Mouse (Mus musculus) right cerebral cortex, postnatal 4 days (tissue): ENCODE results near the gene Il17rb.

Source experiments
- DNase-seq: peaks from one replicate; pipeline ENCODE4 v3.0.0-alpha.2; 2022

Il17rb gene

DNA sequence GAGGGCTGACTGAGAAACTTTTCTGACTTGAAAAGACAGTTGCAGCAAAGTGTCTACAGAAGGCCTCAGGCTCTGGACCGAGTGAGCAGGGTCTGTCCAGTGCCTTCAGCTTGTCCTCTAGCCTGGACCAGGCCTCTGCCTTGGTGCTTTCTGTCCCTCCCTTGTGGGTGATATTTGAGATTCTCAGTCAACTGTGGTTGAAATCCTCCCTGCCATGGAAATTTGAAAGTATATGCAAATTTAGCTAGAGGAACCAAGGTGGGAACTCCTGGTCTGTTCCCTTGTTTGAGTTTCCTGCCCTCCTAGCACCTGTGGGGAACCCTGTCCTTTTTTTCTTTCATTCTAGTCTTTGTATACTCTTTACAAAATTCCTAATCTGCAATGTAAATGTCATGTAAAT is 6.3 kb upstream of the Il17rb start:
- DNase-seq: no peak

DNA sequence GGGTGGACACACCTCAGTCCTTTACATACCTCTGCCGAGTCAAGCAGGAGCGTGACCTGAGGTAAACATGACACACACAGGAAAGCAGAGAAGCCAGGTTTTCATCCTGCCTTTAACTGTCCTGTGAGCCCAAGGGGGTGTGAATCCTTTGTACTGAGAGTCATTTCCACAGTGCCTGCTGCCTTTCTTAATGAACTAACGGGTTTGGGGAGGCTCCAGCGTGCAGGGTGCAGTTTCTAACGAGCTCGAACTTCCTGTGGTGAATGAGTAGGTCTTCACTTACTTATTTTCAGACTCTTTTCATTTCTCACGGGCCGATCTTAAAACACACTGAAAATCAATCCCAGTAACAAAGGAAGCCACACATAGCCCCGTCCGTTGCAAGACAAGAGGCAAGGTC is 5.8 kb upstream of the Il17rb start:
- no peak for DNase-seq

DNA sequence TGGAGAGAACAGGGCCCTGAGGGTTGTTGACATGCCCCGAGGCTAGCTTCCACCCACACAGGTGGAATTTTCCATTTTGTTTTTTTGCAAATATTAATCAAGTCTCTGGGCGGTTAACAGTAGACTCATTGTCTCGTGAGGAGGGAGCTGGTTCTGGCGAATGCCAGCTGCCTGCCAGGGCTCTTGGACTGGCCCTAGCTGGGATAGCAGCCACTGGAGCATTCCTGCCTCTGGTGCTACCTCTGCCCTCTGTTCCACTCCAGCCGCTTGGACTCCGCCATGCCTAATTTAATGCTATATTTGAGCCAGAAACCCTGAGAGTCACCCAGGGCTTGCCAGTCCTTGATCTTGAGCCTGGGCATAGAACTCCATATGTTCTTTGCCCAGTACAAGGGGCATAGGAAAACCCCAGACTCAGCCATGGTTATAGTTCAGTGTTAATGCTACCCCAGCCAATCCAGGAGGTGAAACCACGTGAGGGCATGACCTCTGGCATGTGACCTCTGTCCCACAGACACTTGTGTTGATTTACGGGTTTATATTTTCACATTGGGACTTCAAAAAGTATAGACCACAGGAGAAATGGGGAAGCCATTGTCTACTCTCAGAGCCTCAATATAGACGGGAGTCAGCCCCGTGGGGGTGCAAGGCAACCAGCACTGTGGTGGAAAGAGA is 3.3 kb upstream of the Il17rb start:
- no peak for DNase-seq

DNA sequence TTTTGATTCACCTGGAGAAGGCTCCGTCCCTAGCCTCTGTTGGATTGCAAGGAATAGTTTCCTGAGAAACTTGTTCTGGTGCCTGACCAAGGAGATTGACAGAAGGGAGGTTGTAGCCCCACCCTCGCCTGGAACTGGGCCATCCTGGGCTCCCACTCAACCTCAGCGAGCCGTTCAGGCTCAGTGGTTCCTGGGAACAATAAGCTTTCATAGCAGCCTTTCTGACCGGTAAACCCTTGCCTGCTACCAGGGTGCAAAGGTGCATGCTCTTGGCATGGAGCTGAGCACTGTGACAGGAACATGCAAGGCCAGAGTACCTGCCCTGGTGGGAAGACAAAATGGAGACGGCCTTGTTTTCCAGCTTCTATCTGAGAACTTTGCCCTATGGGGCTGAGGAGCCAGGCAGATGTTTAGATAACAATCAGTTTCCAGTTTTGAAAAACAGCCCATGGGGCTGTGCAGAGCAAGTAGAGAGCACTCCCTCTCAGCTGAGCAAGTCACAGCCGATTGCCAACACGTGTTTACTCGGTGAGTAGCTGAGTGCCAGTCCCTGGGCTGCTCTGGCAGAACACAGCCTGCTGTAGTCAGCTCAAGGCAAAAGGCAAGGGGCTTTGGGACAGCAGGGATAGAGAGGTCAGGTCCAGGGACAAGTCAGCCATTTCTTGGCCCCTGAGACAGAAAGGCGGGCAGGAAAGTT is 1.3 kb upstream of the Il17rb start:
- DNase-seq: peak; percentile 60

DNA sequence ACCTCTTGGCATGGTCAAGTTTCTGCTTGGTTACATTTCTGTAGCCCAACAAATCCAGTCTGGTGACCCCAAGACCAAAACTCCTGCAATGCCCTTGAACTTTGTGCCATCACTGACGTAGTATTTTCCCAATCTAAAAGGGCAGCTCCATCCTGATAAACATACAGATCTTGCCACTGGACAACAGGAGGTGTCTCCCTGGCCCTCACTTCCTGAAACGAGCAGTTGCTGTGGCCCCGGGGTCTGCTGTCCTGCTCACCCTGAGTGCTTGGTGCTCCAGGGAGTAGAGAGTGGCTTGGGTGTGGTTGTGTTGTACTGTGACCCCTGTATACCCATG is 9.3 kb downstream of the Il17rb start:
- DNase-seq: no peak

DNA sequence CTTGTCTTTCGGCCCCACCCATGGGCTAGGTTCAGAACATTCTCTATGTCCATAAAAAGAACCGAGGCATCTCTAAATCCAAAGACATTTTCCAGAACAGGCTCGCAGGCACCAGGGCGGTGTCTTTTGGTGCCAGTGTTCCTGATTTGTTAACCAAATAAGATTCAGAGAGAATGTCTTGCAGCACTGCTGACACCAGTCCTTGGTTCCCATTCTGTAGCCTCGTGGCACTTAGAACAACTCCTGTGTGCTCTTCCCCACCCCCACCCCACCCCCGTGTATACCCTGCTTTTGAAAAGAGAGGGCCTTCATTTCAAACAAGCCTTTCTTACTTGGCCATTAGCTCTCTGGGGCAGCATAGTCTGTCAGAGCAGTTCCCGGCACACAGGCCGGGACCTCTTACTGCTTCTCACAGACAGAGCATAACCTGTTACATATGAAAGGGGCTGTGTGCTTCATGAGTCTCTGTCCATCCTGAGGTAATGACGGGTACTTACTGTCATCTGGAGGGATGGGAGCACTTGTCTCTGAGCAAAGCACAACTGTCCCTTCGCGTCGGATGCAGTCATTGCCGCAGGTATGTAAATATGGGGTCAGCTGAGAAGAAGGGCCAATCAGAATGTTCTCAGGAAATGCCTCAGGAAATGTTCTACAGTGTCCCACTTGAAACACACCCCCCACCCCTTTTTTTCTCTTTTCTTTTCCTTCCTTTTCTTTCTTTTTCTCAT is 9.8 kb downstream of the Il17rb start:
- no peak for DNase-seq

DNA sequence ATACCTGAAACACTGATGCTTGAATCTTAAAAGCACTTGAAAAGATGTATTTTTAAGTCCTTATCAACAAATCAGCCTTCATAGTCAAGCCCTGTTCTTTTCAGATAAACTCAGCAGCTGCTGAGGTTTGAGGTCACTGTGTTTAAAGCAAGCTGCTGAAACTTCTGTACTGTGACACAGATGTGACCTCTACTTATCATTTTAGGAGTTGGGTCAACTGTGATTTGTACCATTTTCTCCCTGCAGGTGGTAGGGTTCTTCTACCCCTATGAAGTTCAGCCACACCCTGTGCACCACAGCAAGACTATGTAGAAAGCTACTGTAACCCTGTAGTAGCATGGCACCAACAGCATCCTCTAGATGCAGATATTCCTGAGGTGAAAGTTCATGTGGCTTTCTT is 11.4 kb downstream of the Il17rb start:
- DNase-seq: no peak

DNA sequence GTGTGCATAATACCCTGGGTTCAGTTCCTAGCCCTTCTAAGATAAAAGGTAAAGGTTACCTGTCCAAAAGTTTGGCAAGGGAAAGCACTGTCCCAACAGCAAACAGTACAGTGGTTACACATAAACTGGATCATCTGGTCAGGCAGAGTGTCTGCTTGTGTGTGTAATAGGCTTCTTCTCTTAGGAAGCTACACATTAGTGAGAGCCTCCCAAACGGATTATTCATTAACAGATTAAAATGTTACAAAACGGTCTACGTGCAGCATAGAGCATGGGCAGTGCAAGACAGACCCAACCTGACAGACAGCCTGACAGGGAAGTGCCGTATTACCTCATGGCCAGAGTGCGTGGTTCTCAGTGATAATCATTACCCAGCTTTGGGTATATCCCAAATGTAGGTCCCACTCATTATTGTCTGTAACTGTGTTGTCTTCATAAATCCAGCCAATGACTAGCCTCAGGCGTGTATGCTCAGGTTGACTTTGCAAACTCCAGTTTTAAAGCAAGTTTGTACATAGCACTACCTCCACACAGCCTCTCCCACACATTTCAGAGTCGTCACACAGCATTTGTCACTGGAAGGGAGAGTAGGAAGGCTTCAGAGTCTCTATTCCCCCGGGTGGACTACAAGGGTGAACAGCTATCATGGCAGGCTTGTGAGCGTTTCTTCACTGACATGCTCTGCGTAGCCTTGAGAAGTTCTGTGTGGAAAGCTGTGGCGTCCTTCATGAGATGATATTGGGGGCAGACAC is 12.5 kb downstream of the Il17rb start:
- DNase-seq: no peak

DNA sequence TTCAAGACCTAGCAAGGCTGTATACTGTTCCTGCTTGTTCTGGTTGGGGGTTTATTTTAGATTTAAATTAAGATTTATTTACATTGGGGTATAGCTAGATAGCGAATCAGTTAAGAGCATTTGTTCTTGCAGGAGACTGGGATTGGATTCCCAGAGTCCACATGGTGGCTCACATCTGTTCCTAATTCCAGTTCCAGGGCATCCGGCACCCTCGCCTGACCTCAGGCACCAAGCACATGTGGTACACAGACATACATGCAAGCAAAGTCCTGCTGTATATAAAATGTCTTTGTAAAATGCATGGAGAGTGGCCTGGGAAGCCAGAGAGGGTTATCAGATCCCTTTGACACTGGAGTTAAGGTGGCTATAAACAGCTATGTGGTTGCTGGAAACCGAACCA is 13.7 kb downstream of the Il17rb start:
- DNase-seq: no peak

DNA sequence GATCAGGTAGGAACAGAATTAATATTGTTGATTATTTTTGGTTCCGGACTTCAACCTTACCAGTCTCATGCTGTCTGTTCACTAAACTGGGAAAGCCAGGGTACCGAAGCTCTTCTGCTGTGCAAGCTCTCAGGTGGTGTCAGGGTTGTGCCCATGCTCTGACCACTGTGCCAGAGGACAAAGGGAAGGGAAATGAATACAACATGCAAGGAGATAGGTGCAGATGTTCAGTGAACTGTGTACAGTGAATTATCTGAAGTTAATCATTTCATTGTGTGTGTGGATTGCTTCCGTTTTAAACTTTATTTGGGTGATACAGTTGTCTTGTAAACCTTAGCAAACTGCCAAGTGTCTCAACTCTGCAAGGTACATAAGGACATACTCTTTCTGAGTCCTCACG is 20.4 kb downstream of the Il17rb start:
- DNase-seq: no peak

DNA sequence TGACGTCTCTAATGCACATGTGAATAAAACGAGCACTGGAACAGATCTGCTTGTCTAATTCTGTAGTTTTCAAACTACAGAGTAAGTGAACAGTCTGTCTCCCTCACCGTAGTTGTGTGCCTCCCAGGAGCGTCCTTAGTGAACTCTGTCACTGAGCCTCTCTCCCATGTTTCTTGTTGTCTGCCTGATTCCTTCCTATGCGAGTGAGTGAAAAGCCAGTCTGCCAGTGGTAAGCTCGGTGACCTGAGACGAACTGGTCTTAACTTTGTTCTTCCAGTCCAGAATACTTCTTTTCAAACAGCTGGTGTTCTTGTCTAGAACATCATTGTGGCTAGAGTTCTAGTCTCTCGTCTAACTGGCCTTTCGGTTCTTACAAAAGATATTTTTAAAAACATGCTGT is 21.0 kb downstream of the Il17rb start:
- no peak for DNase-seq

DNA sequence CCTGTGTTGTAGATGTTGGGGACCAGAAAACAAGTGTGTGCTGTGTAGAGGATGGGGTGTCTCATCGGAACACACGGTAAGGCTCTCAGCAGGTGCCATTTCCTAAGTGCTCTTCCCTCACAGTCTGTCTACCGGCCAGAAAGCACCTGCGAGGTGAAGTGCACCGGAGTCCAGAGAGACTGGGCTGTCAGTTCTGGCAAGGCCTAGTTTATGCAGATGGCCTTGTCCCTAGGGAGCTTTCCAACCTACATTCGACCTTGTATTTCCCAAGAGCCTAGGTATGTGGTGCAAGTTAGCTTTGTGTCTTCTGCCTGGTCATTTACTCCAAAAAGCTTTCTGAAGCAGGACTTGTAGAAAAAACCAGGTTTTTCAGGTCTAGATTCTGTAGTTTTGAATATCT is 21.4 kb downstream of the Il17rb start:
- DNase-seq: no peak

DNA sequence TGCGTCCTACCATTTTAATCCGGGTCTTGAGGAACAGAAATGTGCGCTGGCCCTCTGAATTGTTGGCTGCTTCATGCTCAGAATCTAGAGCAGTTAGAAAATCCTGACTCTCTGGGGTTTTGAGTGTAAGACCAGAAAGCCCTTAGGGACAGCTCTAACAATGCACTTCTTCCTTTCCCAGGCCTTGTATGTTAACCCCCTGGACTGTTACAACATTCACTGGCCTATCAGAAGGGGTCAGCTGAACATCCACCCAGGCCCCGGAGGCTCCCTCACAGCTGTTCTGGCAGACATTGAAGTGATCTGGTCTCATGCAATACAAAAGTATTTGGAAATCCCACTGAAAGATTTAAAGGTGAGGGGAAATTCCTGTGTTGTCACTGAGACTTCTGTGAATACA is 22.6 kb downstream of the Il17rb start:
- no peak for DNase-seq

DNA sequence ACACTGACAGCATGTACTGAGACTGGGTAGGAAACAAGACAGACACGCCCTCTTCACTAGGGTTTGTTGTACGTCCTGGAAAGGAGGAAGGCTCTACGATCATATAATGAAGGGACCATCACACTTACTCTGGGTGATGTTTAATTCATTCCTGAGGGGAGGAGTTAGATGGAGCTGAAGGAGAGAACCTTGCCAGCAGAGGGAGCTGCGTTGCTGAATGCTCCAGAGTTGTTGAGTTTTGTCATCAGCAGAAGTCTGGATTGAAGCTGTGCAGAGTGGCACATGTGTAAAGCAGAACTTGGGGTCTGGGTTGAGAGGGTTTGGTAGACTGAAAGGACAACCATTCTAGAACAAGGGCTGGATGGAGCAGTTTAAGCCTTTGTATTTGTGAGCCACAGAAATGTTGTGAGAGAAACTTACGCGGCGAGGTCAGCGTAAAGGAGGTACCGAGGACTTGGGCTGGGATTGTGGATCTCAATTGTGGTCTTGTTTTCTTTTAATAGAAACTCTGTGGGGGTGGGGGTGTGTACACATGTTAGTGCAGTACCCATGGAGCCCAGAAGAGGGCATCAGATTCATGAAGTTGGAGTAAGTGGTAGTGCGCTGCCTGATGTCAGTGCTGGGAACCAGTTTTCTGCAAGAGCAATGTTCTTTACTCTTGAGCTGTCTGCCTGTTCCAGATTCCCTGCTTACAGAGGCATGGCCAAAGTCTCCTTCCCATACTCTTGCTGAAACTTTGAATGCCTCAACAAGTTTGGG is 28.1 kb downstream of the Il17rb start:
- DNase-seq: peak; percentile 20

DNA sequence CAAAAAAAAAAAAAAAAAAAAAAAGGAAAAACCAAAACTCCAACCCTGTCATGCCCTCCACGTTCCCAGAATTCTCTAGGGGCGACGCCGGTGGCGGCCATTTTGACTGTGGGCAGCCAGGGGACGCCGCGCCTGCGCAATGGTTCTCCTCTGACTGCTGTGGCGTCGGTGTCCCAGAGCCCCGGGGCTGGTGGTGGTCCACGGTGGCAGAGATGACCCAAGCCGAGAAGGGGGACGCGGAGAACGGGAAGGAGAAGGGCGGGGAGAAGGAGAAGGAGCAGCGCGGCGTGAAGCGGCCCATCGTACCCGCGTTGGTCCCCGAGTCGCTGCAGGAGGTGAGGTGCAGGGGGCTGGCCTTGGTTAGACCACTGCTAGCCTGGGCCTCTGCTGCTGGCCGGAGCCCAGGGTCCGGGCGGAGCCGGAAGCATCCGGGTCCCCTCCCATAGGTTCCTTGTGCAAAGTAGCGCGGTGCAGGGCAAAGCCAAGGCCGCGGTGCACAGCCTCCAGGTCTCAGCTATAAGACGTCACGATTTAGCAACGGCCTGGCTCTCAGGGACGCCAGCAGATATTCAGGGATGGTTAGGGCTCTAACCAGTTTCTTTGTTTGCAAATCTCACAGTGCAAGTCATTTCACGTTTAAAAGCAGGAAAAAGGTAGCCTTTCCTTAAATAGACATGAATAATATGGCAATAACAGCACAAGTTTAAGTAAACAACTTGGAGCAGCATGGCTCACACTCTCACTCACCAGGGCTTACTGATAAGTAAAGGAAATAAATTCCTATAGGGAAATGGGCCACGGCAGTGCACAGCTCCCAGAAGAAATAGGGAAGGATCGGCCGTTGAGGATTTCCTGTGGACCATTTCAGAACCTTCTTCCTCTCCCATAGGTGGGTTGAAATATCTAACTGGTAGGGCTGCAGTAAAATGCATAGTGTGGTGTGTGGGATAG is 30.2 kb downstream of the Il17rb start, which contains the start of gene Actr8:
Gene Actr8 (plus strand): TSS at position 84 of the 951 bp plus-strand sequence.
- DNase-seq: peak; percentile 95

DNA sequence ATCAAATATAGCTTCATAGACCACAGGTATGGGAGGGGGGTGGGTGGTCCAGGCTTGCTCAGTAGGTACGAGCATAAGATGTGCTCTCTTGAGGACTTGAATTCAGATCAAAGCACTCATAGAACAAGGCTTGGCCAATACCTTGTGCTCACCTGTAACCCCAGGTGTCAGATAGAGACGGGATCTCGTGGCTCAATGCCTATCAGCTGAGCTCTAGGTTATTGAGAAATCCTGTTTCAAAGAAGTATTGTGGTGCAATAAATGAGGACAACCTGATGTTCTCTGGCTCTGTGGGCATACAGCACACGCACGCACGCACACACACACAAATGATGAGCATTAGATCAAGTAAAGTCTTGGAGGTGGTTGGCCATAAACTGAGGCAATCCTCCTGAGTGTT is 31.8 kb downstream of the Il17rb start:
- no peak for DNase-seq

DNA sequence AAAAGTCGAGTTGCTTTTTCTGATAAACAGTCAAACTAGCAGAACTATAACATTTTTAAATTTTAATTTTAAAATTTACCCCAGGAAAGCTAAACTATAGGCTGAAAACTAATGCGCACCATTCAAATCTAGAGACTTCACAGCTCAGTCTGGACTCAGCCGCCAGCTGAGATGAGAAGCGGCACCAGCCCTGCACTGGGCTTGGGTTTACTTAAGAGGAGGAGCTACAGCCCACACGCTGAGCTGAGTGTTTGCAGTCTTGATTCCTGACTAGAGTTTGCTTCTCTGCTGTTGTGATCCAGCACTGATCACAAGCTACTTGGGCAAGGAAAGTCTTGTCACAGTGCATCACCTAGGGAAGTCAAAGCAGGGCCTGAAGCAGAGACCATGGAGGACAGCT is 36.7 kb downstream of the Il17rb start:
- DNase-seq: no peak

DNA sequence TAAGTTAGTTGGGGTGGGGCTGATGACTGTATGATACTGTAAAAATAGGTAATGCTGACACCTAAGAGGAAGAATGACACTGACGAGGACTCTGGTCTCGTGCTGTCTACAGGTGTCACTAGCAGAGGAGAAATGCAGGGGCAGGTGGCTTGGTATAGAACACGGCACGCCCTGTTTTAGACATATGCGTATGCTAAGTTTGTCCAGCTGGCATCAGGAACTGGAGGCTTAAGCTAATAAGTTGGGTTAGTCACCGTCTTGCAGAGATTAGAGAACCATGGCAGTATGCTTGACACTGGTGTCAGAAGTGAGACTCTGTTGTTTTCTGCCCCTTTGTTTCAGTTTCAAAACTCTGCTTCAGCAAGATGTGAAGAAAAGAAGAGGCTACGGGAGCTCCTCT is 37.2 kb downstream of the Il17rb start:
- no peak for DNase-seq

DNA sequence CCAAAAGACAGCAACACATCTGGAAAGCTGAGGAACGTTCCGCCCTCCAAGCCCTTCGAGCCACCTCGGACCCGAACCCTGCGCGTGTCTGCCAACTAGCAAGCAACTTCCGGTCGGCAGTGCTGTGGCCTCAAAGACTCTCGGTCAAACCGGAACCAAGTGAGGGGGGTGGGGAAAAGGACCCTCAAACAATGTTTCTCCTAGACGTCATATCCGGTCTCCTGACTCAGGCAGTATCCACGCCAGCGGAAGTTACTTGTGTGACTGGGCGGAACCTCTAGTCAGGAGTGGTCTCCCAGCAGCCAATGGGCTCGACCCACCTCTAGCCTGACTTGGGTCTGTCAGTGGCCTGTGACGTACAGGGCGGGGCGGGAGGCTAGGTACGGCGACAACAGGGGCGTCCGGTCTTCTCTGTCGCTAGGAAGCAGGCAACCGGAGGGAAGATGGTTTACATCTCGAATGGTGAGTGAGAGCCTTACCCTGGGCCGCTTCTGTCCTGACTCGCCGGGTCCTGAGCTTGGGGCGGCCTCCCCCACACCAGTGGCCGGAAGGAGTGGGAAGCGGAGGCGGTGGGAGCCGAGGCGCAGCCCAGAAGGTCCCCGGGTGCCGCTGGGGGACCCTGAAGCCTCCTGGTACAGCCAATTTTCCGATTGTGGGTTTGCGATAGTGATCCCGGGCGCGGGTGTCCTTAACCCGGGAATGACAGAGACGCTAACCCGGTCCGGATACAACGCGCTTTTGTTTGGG is 40.4 kb downstream of the Il17rb start, which contains the start of gene Selenok:
Gene Selenok (plus strand): TSS at position 234 of the 747 bp plus-strand sequence.
- DNase-seq: peak; percentile 86

DNA sequence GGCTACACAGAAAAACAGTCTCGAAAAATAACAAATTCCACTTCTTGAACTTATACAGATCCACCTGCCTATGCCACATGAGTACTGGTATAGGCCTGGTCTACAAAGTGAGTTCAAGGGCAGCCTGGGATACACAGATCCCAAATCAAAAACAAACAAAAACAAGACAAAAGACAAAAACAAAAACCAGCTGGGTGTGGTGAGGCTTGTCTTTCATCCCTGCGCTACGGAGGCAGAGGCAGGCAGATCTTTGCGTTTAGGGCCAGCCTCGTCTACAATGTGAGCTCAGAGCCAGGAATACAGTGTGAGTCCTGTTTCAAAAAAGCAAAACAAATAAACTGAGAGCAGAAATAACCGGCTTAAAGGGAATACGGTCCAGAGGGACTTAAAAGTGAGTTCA is 41.1 kb downstream of the Il17rb start:
- no peak for DNase-seq

DNA sequence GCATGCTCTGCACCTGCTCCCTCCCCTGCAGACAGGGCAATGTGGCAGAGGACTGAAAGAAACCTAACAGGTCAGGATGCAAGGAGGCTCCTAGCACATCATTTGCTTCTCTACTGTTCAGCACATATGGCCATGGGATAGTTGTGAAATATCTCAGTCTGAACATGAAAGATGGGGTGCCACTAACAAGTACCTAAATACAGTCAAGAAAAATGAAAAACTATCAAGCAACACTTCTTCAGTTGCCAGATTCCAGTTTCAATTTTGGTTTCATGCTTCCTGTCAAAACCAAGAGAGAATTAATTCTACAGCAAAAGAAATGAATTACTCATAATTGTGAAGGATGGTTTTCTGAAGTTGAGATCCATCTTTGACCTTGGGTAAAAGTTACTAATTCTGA is 51.3 kb downstream of the Il17rb start:
- DNase-seq: no peak
